Mouse (Mus musculus): ENCODE measurements around the gene Ece2. TPM values are rescaled to one million over a fixed set of nuclear protein-coding genes. Genes with fewer than 3 reads are reported as not detected.
A peak's percentile ranks its signal among the peaks of the same experiment; 100 is the strongest.
"Not testable (repeated sequence)": the region's sequence is repeated elsewhere in the genome, so short reads cannot be mapped to it uniquely, and the experiment has no call there.

Ece2 gene
- polyA plus RNA-seq, 1 experiment, result 0.35 TPM

- no peak overlapping the region for H3K27ac ChIP-seq (ENCODE audit: control insufficient read depth, insufficient read depth, low read depth, low read length)
- no peak overlapping the region for H3K4me3 ChIP-seq (ENCODE audit: control insufficient read depth, low read depth, low read length)
- H3K36me3 ChIP-seq (ENCODE audit: control insufficient read depth, insufficient read depth, low read length), result peaks cover 2% of the 10 kb centered on the region
- no peaks in the 10 kb centered on the region; the same call in 1 of the 2 replicates for H3K4me1 ChIP-seq (ENCODE audit: control insufficient read depth, insufficient read depth, low read length)
- TF ChIP-seq CTCF (IDR thresholded peaks at IDR 0.05; ENCODE audit: control insufficient read depth, insufficient read depth, insufficient replicate concordance, low read depth, low read length), result no peak
- TF ChIP-seq POLR2A (IDR thresholded peaks at IDR 0.05; ENCODE audit: control insufficient read depth, low read depth, low read length), result no peak
- H3K27me3 ChIP-seq (ENCODE audit: control insufficient read depth, insufficient read depth, low read length), result no peaks in the 10 kb centered on the region
Observed at GRCm38 (mm10) chr16:20653315-20653714, 23.7 kb downstream of the Ece2 start.

- Histone ChIP-seq H3K36me3 (ENCODE audit: control insufficient read depth, insufficient read depth, low read length) (peaks cover 2% of the 10 kb centered on the region), H3K4me3 (ENCODE audit: control insufficient read depth, low read depth, low read length) (no peak overlapping the region)
- TF ChIP-seq POLR2A (IDR thresholded peaks at IDR 0.05; ENCODE audit: control insufficient read depth, low read depth, low read length), result no peak
- TF ChIP-seq CTCF (IDR thresholded peaks at IDR 0.05; ENCODE audit: control insufficient read depth, insufficient read depth, insufficient replicate concordance, low read depth, low read length), result no peak
Observed at GRCm38 (mm10) chr16:20657661-20658060, 28.0 kb downstream of the Ece2 start.

GRCm38 (mm10) chr16:20668013-20668412 lies 38.4 kb downstream of the Ece2 start, which contains the start of gene Eif4g1:
TSS of gene Eif4g1 (plus strand) at chr16:20668313.
- H3K27me3 ChIP-seq (ENCODE audit: control insufficient read depth, insufficient read depth, low read length); H3K4me1 ChIP-seq (ENCODE audit: control insufficient read depth, insufficient read depth, low read length); H3K27ac ChIP-seq (ENCODE audit: control insufficient read depth, insufficient read depth, low read depth, low read length); H3K4me3 ChIP-seq (ENCODE audit: control insufficient read depth, low read depth, low read length); H3K36me3 ChIP-seq (ENCODE audit: control insufficient read depth, insufficient read depth, low read length): not testable (repeated sequence)

More at GRCm38 (mm10) chr16:20657661-20658060, 28.0 kb downstream of the Ece2 start:
- no peak overlapping the region for H3K27ac ChIP-seq (ENCODE audit: control insufficient read depth, insufficient read depth, low read depth, low read length)
- H3K27me3 ChIP-seq (ENCODE audit: control insufficient read depth, insufficient read depth, low read length), result no peaks in the 10 kb centered on the region
- no peaks in the 10 kb centered on the region for H3K4me1 ChIP-seq (ENCODE audit: control insufficient read depth, insufficient read depth, low read length)

- H3K4me1 ChIP-seq (ENCODE audit: control insufficient read depth, insufficient read depth, low read length), result peaks cover 9% of the 10 kb centered on the region
Observed at GRCm38 (mm10) chr16:20670291-20670690, 40.7 kb downstream of the Ece2 start.

GRCm38 (mm10) chr16:20671886-20672285 lies 42.3 kb downstream of the Ece2 start:
- no peak overlapping the region for H3K4me3 ChIP-seq (ENCODE audit: control insufficient read depth, low read depth, low read length)
- peaks cover 1% of the 10 kb centered on the region; the same call in 1 of the 2 replicates for H3K36me3 ChIP-seq (ENCODE audit: control insufficient read depth, insufficient read depth, low read length)
- H3K4me1 ChIP-seq (ENCODE audit: control insufficient read depth, insufficient read depth, low read length), result peaks cover 9% of the 10 kb centered on the region
- TF ChIP-seq POLR2A (IDR thresholded peaks at IDR 0.05; ENCODE audit: control insufficient read depth, low read depth, low read length), result no peak
- no peak for TF ChIP-seq CTCF (IDR thresholded peaks at IDR 0.05; ENCODE audit: control insufficient read depth, insufficient read depth, insufficient replicate concordance, low read depth, low read length)
- H3K27ac ChIP-seq (ENCODE audit: control insufficient read depth, insufficient read depth, low read depth, low read length), result no peak overlapping the region
- H3K27me3 ChIP-seq (ENCODE audit: control insufficient read depth, insufficient read depth, low read length), result no peaks in the 10 kb centered on the region

More at GRCm38 (mm10) chr16:20670291-20670690, 40.7 kb downstream of the Ece2 start:
- TF ChIP-seq POLR2A (IDR thresholded peaks at IDR 0.05; ENCODE audit: control insufficient read depth, low read depth, low read length) (no peak), CTCF (IDR thresholded peaks at IDR 0.05; ENCODE audit: control insufficient read depth, insufficient read depth, insufficient replicate concordance, low read depth, low read length) (no peak)
- no peaks in the 10 kb centered on the region for H3K36me3 ChIP-seq (ENCODE audit: control insufficient read depth, insufficient read depth, low read length)
- H3K4me3 ChIP-seq (ENCODE audit: control insufficient read depth, low read depth, low read length), result no peak overlapping the region
- no peak overlapping the region for H3K27ac ChIP-seq (ENCODE audit: control insufficient read depth, insufficient read depth, low read depth, low read length)
- no peaks in the 10 kb centered on the region for H3K27me3 ChIP-seq (ENCODE audit: control insufficient read depth, insufficient read depth, low read length)

- H3K27ac ChIP-seq (ENCODE audit: control insufficient read depth, insufficient read depth, low read depth, low read length), result no peak overlapping the region
- peak overlapping the region; percentile 89 for H3K4me3 ChIP-seq (ENCODE audit: control insufficient read depth, low read depth, low read length)
- H3K27me3 ChIP-seq (ENCODE audit: control insufficient read depth, insufficient read depth, low read length), result no peaks in the 10 kb centered on the region
- peaks cover 9% of the 10 kb centered on the region for H3K4me1 ChIP-seq (ENCODE audit: control insufficient read depth, insufficient read depth, low read length)
- peaks cover 1% of the 10 kb centered on the region; the same call in 1 of the 2 replicates for H3K36me3 ChIP-seq (ENCODE audit: control insufficient read depth, insufficient read depth, low read length)
- TF ChIP-seq POLR2A (IDR thresholded peaks at IDR 0.05; ENCODE audit: control insufficient read depth, low read depth, low read length) (peak; percentile 89), CTCF (IDR thresholded peaks at IDR 0.05; ENCODE audit: control insufficient read depth, insufficient read depth, insufficient replicate concordance, low read depth, low read length) (no peak)
Observed at GRCm38 (mm10) chr16:20672500-20672902, 42.9 kb downstream of the Ece2 start.

- peak overlapping the region; percentile 89 for H3K4me3 ChIP-seq (ENCODE audit: control insufficient read depth, low read depth, low read length)
- TF ChIP-seq POLR2A (IDR thresholded peaks at IDR 0.05; ENCODE audit: control insufficient read depth, low read depth, low read length) (no peak), CTCF (IDR thresholded peaks at IDR 0.05; ENCODE audit: control insufficient read depth, insufficient read depth, insufficient replicate concordance, low read depth, low read length) (no peak)
- peak overlapping the region; percentile 55 for H3K27ac ChIP-seq (ENCODE audit: control insufficient read depth, insufficient read depth, low read depth, low read length)
- no peaks in the 10 kb centered on the region for H3K27me3 ChIP-seq (ENCODE audit: control insufficient read depth, insufficient read depth, low read length)
- peaks cover 9% of the 10 kb centered on the region for H3K4me1 ChIP-seq (ENCODE audit: control insufficient read depth, insufficient read depth, low read length)
- peaks cover 4% of the 10 kb centered on the region for H3K36me3 ChIP-seq (ENCODE audit: control insufficient read depth, insufficient read depth, low read length)
Observed at GRCm38 (mm10) chr16:20672965-20673705, 43.5 kb downstream of the Ece2 start.

All from testis, adult 2 months (tissue).